Mouse (Mus musculus) kidney, adult 2 months (tissue): ENCODE results near the gene Kcng4.

Source experiments
- CTCF ChIP-seq: fragments of 200-500 bp; conservative IDR thresholded peaks from 2 replicates; pipeline ENCODE4 v1.5.1; 2011; ENCODE audit warnings: low read depth, mild to moderate bottlenecking, control low read depth, low read length, moderate library complexity, mixed read lengths; ENCODE audit not compliant: insufficient read depth, insufficient read length
- POLR2A ChIP-seq: fragments of 200-500 bp; IDR thresholded peaks from one replicate; pipeline ENCODE4 v1.6.1; 2011; ENCODE audit warnings: low read depth, low read length, control low read depth

GRCm38 (mm10) chr8:119670419-119671091, 35.1 kb upstream of the Kcng4 start:
- TF ChIP-seq CTCF, result no peak
- TF ChIP-seq POLR2A, result no peak
